Mouse (Mus musculus): Measurements from ENCODE around the gene Stard9. TPM values are rescaled to one million over a fixed set of nuclear protein-coding genes. Genes with fewer than 3 reads are reported as not detected.

Stard9 gene
- 6.0 TPM for polyA plus RNA-seq (2014; fragmentation: Illumina TruSeq; extraction: RNeasy Lipid Tissue Mini Kit (QIAGEN cat#74804); ENCODE audit: low read depth, low replicate concordance)

GRCm38 (mm10) chr2:120628886-120629735 is at the start of gene Stard9:
Gene Stard9, plus strand, starts transcription at chr2:120629121.

GRCm38 (mm10) chr2:120608830-120609723 is 19.8 kb upstream of the Stard9 start, which contains the start of the genes Haus2 and Lrrc57:
Gene Haus2, plus strand, starts transcription at chr2:120609383.
Gene Lrrc57, minus strand, starts transcription at chr2:120609520.

Other genes with a start within 250 kb of the Stard9 start
- gene Ganc, start 225.2 kb upstream of the Stard9 start, polyA plus RNA-seq (2014; fragmentation: Illumina TruSeq; extraction: RNeasy Lipid Tissue Mini Kit (QIAGEN cat#74804); ENCODE audit: low read depth, low replicate concordance): 33.4 TPM
- gene Tmem87a, start 225.0 kb upstream of the Stard9 start, polyA plus RNA-seq (2014; fragmentation: Illumina TruSeq; extraction: RNeasy Lipid Tissue Mini Kit (QIAGEN cat#74804); ENCODE audit: low read depth, low replicate concordance): 188 TPM
- 0.50 TPM for gene Capn3, start 173.1 kb upstream of the Stard9 start, polyA plus RNA-seq (2014; fragmentation: Illumina TruSeq; extraction: RNeasy Lipid Tissue Mini Kit (QIAGEN cat#74804); ENCODE audit: low read depth, low replicate concordance)
- 73.3 TPM for gene Zfp106, start 65.3 kb upstream of the Stard9 start, polyA plus RNA-seq (2014; fragmentation: Illumina TruSeq; extraction: RNeasy Lipid Tissue Mini Kit (QIAGEN cat#74804); ENCODE audit: low read depth, low replicate concordance)
- 161 TPM for gene Snap23, start 61.5 kb upstream of the Stard9 start, polyA plus RNA-seq (2014; fragmentation: Illumina TruSeq; extraction: RNeasy Lipid Tissue Mini Kit (QIAGEN cat#74804); ENCODE audit: low read depth, low replicate concordance)
- 39.5 TPM for gene Haus2, start 19.7 kb upstream of the Stard9 start, polyA plus RNA-seq (2014; fragmentation: Illumina TruSeq; extraction: RNeasy Lipid Tissue Mini Kit (QIAGEN cat#74804); ENCODE audit: low read depth, low replicate concordance)
- 38.2 TPM for gene Lrrc57, start 19.6 kb upstream of the Stard9 start, polyA plus RNA-seq (2014; fragmentation: Illumina TruSeq; extraction: RNeasy Lipid Tissue Mini Kit (QIAGEN cat#74804); ENCODE audit: low read depth, low replicate concordance)
- gene Cdan1, start 221.0 kb downstream of the Stard9 start, polyA plus RNA-seq (2014; fragmentation: Illumina TruSeq; extraction: RNeasy Lipid Tissue Mini Kit (QIAGEN cat#74804); ENCODE audit: low read depth, low replicate concordance): 2.6 TPM
- gene Ttbk2, start 221.5 kb downstream of the Stard9 start, polyA plus RNA-seq (2014; fragmentation: Illumina TruSeq; extraction: RNeasy Lipid Tissue Mini Kit (QIAGEN cat#74804); ENCODE audit: low read depth, low replicate concordance): 14.6 TPM

Measured in sigmoid colon, adult 10 weeks (tissue).